Mouse (Mus musculus): ENCODE measurements around the gene Gpr35.

The Gpr35 gene

GRCm38 (mm10) chr1:93035981-93036380 lies 85.3 kb downstream of the Gpr35 start:
- intact Hi-C loops (cut with DNase I), result no loop called here

All from adrenal gland (tissue).